Mouse (Mus musculus): ENCODE data around the gene Rnf216.

The Rnf216 gene

GRCm38 (mm10) chr5:143054703-143055102 lies 58.1 kb downstream of the Rnf216 start:
- in situ Hi-C loops (cut with MboI, MseI): no loop called here

- in situ Hi-C loops (cut with MboI, MseI): no loop called here
These were observed 59.4 kb downstream of the Rnf216 start for GRCm38 (mm10) chr5:143053132-143053972.

GRCm38 (mm10) chr5:143052677-143053076 lies 60.1 kb downstream of the Rnf216 start:
- in situ Hi-C loops (cut with MboI, MseI): no loop called here

GRCm38 (mm10) chr5:143051851-143052250 lies 60.9 kb downstream of the Rnf216 start:
- in situ Hi-C loops (cut with MboI, MseI): no loop called here

- in situ Hi-C loops (cut with MboI, MseI): no loop called here
These were observed 62.5 kb downstream of the Rnf216 start for GRCm38 (mm10) chr5:143050273-143050672.

GRCm38 (mm10) chr5:143049746-143050145 lies 63.0 kb downstream of the Rnf216 start:
- in situ Hi-C loops (cut with MboI, MseI): no loop called here

GRCm38 (mm10) chr5:143049013-143049385 lies 63.8 kb downstream of the Rnf216 start:
- in situ Hi-C loops (cut with MboI, MseI): no loop called here

- in situ Hi-C loops (cut with MboI, MseI): no loop called here
These were observed 64.4 kb downstream of the Rnf216 start for GRCm38 (mm10) chr5:143048232-143049012.

- in situ Hi-C loops (cut with MboI, MseI): no loop called here
These were observed 65.2 kb downstream of the Rnf216 start for GRCm38 (mm10) chr5:143047586-143047985.

- in situ Hi-C loops (cut with MboI, MseI): no loop called here
These were observed 68.9 kb downstream of the Rnf216 start for GRCm38 (mm10) chr5:143043902-143044301.

- in situ Hi-C loops (cut with MboI, MseI): no loop called here
These were observed 69.5 kb downstream of the Rnf216 start for GRCm38 (mm10) chr5:143043285-143043684.

GRCm38 (mm10) chr5:143038794-143039193 lies 74.0 kb downstream of the Rnf216 start:
- in situ Hi-C loops (cut with MboI, MseI): loop anchor here (5.0 kb wide), 2 partner anchors 101 to 166 kb away; no protein-coding TSS in a partner anchor

GRCm38 (mm10) chr5:143037201-143037600 lies 75.6 kb downstream of the Rnf216 start:
- in situ Hi-C loops (cut with MboI, MseI): loop anchor here (5.0 kb wide), 2 partner anchors 100 to 165 kb away; no protein-coding TSS in a partner anchor

GRCm38 (mm10) chr5:143036052-143036451 lies 76.7 kb downstream of the Rnf216 start:
- in situ Hi-C loops (cut with MboI, MseI): loop anchor here (5.0 kb wide), 2 partner anchors 99 to 164 kb away; no protein-coding TSS in a partner anchor

- in situ Hi-C loops (cut with MboI, MseI): loop anchor here (5.0 kb wide), 2 partner anchors 98 to 163 kb away; no protein-coding TSS in a partner anchor
These were observed 77.5 kb downstream of the Rnf216 start for GRCm38 (mm10) chr5:143035271-143035670.

- in situ Hi-C loops (cut with MboI, MseI): loop anchor here (5.0 kb wide), 1 partner anchor 42 kb away; no protein-coding TSS in a partner anchor
These were observed 78.7 kb downstream of the Rnf216 start for GRCm38 (mm10) chr5:143034108-143034507.

- in situ Hi-C loops (cut with MboI, MseI): loop anchor here (5.0 kb wide), 1 partner anchor 41 kb away; no protein-coding TSS in a partner anchor
These were observed 79.5 kb downstream of the Rnf216 start for GRCm38 (mm10) chr5:143033277-143033676.

- in situ Hi-C loops (cut with MboI, MseI): loop anchor here (5.0 kb wide), 1 partner anchor 40 kb away; no protein-coding TSS in a partner anchor
These were observed 80.1 kb downstream of the Rnf216 start for GRCm38 (mm10) chr5:143032639-143033146.

GRCm38 (mm10) chr5:143031681-143032080 lies 81.1 kb downstream of the Rnf216 start:
- in situ Hi-C loops (cut with MboI, MseI): loop anchor here (5.0 kb wide), 1 partner anchor 39 kb away; no protein-coding TSS in a partner anchor

GRCm38 (mm10) chr5:143031193-143031592 lies 81.6 kb downstream of the Rnf216 start:
- in situ Hi-C loops (cut with MboI, MseI): loop anchor here (5.0 kb wide), 1 partner anchor 39 kb away; no protein-coding TSS in a partner anchor

GRCm38 (mm10) chr5:143023887-143024286 lies 88.9 kb downstream of the Rnf216 start:
- in situ Hi-C loops (cut with MboI, MseI): no loop called here

GRCm38 (mm10) chr5:143022956-143023355 lies 89.8 kb downstream of the Rnf216 start:
- in situ Hi-C loops (cut with MboI, MseI): no loop called here

All from T-helper 2 cell (primary cell).